Mouse (Mus musculus): ENCODE measurements around the gene Ncapd2. TPM values are rescaled to one million over a fixed set of nuclear protein-coding genes. Genes with fewer than 3 reads are reported as not detected.

Gene Ncapd2
- polyA plus RNA-seq, 1 experiment from 2014 or later = 56.7 TPM

DNA sequence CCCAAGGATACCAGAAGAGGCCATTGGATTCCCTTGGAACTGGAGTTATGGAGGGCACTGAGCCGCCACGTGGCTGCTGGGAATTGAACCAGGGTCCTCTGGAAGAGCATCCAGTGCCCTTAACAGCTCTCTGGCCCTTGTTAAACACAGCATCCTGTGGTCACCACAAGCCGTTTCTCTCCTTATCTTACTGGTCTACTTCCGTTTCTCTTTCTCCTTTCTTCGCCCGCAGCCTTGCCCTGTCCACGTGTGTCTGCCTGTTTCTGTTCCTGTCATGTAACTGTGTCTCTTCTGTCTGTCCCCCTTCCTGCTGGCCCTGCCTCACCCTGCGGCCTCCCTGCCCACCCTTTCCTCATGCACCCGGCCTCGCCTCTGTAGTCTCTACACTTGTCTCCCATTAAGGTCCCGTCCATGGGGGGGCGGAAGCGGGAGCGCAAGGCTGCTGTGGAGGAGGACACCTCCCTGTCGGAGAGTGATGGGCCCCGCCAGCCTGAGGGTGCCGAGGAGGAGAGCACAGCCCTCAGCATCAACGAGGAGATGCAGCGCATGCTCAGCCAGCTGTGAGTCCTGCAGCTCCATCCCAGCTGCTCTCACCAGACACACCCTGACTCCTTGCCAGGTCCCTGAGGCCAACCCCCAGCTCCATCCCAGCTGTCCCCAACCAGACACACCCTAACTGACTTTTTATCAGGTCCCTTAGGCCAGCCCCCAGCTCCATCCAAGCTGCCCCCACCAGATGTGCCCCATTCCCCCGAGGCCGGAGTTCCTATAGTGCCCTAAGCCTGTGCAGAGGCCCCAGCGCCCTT is 39.1 kb downstream of the Ncapd2 start:
- Histone ChIP-seq H3K27ac (no peak overlapping the region), H3K9ac (no peak overlapping the region; the same call in 1 of the 2 replicates), H3K4me1 (replicated peaks) (peaks cover 33% of the 10 kb centered on the region), H3K4me3 (no peak overlapping the region), H3K27me3 (no peaks in the 10 kb centered on the region), H3K9me3 (no peaks in the 10 kb centered on the region), H3K4me2 (no peak overlapping the region), H3K36me3 (peaks cover 59% of the 10 kb centered on the region)
- 83% methylated on average over 22 of the region's 22 CpGs for WGBS
- no peak for ATAC-seq (ENCODE audit: low FRiP score)

DNA sequence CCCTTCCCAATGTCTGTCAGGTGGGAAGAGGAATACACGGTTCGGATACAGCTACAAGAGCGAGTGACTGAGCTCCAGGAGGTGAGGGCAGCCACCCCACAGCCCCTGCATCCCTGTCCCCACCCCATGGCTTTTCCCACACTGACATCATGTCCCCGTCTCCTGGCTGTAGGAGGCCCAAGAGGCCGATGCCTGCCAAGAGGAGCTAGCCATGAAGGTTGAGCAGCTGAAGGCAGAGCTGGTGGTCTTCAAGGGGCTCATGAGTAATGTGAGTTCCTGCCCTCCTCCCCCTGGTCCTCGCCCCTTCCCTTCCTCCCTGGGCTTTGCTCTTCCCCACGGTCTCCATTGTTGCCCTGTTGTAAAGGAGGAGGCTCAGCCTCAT is 41.9 kb downstream of the Ncapd2 start:
- WGBS = 69% methylated on average over 6 of the region's 7 CpGs
- no peaks in the 10 kb centered on the region for H3K27me3 ChIP-seq
- peak overlapping the region; percentile 97 for H3K9ac ChIP-seq
- H3K4me2 ChIP-seq = no peak overlapping the region
- H3K4me1 ChIP-seq (replicated peaks) = peaks cover 50% of the 10 kb centered on the region
- ATAC-seq (ENCODE audit: low FRiP score) = no peak
- H3K9me3 ChIP-seq = no peaks in the 10 kb centered on the region
- no peak overlapping the region for H3K27ac ChIP-seq
- no peak overlapping the region for H3K4me3 ChIP-seq
- peaks cover 40% of the 10 kb centered on the region for H3K36me3 ChIP-seq

DNA sequence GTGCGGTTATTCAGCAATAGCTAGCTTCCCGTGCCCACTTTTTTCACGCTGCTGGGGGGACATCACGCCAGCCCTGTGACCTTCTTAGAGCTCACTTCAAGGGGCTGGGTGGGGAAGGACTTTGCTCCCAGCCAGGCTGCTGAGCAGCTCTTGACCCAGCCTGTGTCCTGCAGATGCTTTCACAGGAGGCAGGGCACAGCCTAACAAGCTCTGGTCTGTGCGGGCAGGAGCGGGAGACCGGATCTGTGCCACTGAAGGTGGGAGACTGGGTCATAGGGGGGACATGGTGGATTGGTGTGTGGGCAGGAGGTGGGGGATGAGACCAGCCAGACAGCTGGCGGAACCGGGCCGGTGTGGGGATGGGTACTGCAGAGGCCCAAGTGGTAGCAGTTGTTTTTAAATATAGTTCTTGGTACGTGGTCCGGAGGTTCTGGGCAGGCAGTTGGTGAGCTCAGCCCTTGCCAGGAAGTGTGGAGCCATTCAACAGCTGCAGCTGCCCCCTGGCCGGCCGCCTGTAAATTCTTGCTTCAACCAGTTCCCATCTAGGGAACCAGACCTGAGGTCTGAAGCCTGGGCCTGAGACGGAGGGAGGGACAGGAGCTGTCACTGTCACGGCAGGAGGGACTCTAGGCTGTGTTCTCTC is 42.5 kb downstream of the Ncapd2 start:
- Histone ChIP-seq H3K4me1 (replicated peaks) (peaks cover 53% of the 10 kb centered on the region), H3K9ac (peak overlapping the region; percentile 97)

DNA sequence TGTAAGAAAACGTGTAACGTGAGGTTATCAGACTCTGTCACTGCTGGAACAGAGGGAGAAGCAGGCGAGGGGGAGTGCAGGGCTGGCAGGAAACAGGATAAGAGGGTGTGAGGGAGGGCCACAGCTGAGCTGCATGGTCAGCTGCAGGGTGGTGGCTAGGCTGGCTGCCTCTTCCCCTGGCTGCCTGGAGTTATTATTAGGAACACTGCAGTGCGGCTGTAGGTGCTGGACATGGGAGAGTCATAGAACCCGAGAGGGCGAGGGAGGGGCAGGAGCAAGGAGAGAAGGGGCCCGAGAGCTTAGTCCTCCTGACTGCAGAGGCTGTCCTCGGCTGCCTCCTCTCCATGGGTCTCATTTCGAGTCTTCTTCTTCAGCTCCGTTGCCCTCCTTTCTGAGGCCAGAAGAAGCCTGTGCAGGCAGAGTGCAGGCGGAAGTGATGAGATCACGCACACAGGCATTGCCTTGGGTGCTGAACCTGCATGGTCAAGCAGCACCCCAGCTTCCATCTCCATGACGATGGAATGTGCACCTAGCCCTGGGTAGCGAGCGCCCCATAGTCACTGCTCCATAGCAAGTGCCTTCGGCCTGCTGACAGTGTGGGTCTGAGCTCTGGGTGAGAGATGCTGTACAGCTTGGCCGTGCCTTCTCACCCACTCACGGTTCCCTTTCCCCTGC is 43.1 kb downstream of the Ncapd2 start:
- peaks cover 53% of the 10 kb centered on the region for H3K4me1 ChIP-seq (replicated peaks)
- peak overlapping the region; percentile 95 for H3K4me2 ChIP-seq
- no peak for ATAC-seq (ENCODE audit: low FRiP score)
- H3K36me3 ChIP-seq = peaks cover 40% of the 10 kb centered on the region
- WGBS = 69% methylated on average over 18 of the region's 18 CpGs
- H3K27ac ChIP-seq = peak overlapping the region; percentile 26
- H3K9ac ChIP-seq = peak overlapping the region; percentile 97
- no peaks in the 10 kb centered on the region for H3K9me3 ChIP-seq
- H3K4me3 ChIP-seq = peak overlapping the region; percentile 8; the same call in 1 of the 2 replicates
- H3K27me3 ChIP-seq = no peaks in the 10 kb centered on the region

More for the DNA sequence above, 42.5 kb downstream of the Ncapd2 start:
- Histone ChIP-seq H3K27me3 (no peaks in the 10 kb centered on the region), H3K36me3 (peaks cover 42% of the 10 kb centered on the region), H3K9me3 (no peaks in the 10 kb centered on the region), H3K4me2 (peak overlapping the region; percentile 95), H3K27ac (peak overlapping the region; percentile 26), H3K4me3 (peak overlapping the region; percentile 8; the same call in 1 of the 2 replicates)
- no peak for ATAC-seq (ENCODE audit: low FRiP score)
- WGBS = 73% methylated on average over 16 of the region's 16 CpGs

DNA sequence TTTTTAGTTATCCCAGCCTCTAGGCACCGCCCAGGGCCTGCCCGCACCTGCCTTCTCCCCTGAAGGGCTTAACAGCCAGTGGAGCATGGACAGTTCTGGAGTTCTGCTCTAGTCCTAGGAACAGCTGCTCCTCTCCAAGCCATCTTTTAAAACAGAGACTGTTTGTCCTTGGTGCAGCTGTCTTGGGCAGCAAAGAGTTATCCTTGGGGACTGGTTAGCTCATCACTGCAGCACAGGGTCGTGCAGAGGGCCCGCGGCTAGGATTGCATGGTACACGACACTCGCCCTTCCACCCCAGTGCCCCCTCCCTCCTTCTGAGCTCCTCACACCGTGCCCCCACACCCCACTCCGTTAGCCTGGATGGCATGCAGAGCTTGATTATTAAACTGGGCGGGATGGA is 44.2 kb downstream of the Ncapd2 start:
- H3K4me3 ChIP-seq = peak overlapping the region; percentile 90
- no peaks in the 10 kb centered on the region for H3K27me3 ChIP-seq
- H3K36me3 ChIP-seq = peaks cover 32% of the 10 kb centered on the region
- peak overlapping the region; percentile 95 for H3K4me2 ChIP-seq
- no peak for ATAC-seq (ENCODE audit: low FRiP score)
- 35% methylated on average over 10 of the region's 10 CpGs for WGBS
- peak overlapping the region; percentile 44 for H3K27ac ChIP-seq
- H3K9me3 ChIP-seq = no peaks in the 10 kb centered on the region
- H3K9ac ChIP-seq = peak overlapping the region; percentile 97
- peaks cover 51% of the 10 kb centered on the region for H3K4me1 ChIP-seq (replicated peaks)

DNA sequence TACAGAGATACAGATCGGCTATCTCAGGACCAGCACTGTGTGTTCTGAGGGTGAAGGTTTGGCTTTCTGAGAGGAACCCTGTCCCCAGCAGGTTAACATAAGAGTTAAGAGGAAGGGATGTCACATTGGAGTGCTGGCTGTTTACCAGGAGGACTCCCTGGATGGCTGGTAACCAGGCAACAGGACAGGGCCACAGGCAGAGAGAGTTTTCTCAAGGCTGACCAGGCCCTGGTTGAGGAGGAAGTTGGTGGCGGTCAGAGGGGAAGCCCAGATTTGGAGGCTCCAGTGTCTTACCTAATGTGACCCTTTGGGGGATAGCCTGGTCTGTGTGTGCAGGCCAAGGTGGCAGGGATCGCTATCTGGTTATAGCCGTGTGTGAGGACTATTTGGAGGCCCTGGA is 44.7 kb downstream of the Ncapd2 start:
- no peaks in the 10 kb centered on the region for H3K27me3 ChIP-seq
- peaks cover 49% of the 10 kb centered on the region for H3K4me1 ChIP-seq (replicated peaks)
- no peaks in the 10 kb centered on the region for H3K9me3 ChIP-seq
- peak overlapping the region; percentile 95 for H3K4me2 ChIP-seq
- 70% methylated on average over 4 of the region's 4 CpGs for WGBS
- peaks cover 32% of the 10 kb centered on the region for H3K36me3 ChIP-seq
- H3K27ac ChIP-seq = peak overlapping the region; percentile 44
- ATAC-seq (ENCODE audit: low FRiP score) = no peak
- H3K9ac ChIP-seq = peak overlapping the region; percentile 97
- H3K4me3 ChIP-seq = peak overlapping the region; percentile 90

DNA sequence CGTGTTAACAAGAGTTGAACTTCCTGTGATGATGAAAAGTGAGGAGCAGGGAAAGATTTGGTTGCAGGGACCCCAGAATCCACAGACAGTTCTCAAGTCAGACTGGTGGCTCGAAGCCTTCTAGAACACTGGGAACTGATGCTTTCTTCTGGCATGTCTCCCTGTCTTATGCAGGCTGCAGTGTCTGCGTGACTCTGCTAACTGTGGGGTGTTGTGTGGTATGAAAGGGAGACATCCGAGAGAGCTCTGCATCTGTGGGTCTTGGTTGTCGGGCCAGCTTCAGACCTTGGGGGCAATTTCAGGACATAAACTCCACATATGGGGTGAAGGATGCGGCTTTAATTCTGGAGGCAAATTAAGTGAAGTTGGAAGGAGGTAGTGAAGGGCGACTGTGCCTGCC is 45.4 kb downstream of the Ncapd2 start:
- H3K9me3 ChIP-seq = no peaks in the 10 kb centered on the region
- H3K27ac ChIP-seq = no peak overlapping the region; the same call in 1 of the 2 replicates
- H3K4me2 ChIP-seq = peak overlapping the region; percentile 95
- H3K27me3 ChIP-seq = no peaks in the 10 kb centered on the region
- peak overlapping the region; percentile 90 for H3K4me3 ChIP-seq
- WGBS = 50% methylated on average over 7 of the region's 7 CpGs
- peaks cover 33% of the 10 kb centered on the region for H3K36me3 ChIP-seq
- no peak for ATAC-seq (ENCODE audit: low FRiP score)
- H3K9ac ChIP-seq = peak overlapping the region; percentile 97
- H3K4me1 ChIP-seq (replicated peaks) = peaks cover 49% of the 10 kb centered on the region

DNA sequence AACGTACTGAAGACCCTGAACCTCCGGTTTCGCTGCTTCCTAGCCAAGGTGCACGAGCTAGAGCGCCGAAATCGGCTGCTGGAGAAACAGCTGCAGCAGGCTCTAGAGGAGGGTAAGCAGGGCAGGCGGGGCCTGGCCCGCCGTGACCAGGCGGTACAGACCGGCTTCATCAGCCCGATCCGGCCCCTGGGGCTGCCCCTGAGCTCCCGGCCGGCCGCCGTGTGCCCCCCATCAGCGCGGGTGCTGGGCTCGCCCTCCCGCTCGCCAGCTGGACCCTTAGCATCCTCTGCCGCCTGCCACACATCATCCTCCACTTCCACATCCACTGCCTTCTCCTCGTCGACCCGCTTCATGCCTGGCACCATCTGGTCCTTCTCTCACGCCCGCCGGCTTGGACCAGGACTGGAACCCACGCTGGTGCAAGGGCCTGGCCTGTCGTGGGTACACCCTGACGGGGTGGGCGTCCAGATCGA is 46.0 kb downstream of the Ncapd2 start:
- Histone ChIP-seq H3K4me3 (peak overlapping the region; percentile 90), H3K9ac (peak overlapping the region; percentile 97), H3K27me3 (no peaks in the 10 kb centered on the region), H3K4me1 (replicated peaks) (peaks cover 49% of the 10 kb centered on the region), H3K27ac (peak overlapping the region; percentile 95), H3K9me3 (no peaks in the 10 kb centered on the region), H3K36me3 (peaks cover 38% of the 10 kb centered on the region), H3K4me2 (peak overlapping the region; percentile 95)
- peak; percentile 79 for ATAC-seq (ENCODE audit: low FRiP score)
- WGBS = under 1% methylated on average over 31 of the region's 35 CpGs

DNA sequence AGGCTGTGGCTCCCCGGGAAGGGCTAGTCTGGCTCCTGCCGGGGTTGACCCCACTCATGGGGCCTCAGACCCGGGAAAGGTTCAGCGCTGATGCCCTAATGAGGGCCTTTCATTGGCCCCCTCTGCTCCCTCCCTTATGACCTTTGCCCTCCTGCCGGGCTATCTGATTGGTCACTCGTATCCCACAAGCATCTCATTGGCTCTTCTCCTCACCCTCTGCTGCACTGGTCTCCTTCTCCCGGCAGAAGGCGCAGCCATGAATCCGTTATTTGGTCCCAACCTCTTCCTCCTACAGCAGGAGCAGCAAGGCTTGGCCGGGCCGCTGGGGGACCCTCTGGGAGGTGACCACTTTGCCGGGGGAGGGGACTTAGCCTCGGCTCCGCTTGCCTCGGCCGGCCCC is 46.5 kb downstream of the Ncapd2 start, which contains the start of gene Iffo1:
TSS of gene Iffo1 (plus strand) at position 241 of the 400 bp plus-strand sequence.
- H3K4me2 ChIP-seq = peak within 1 kb of the TSS; percentile 95
- 0% methylated on average over 16 of the region's 16 CpGs for WGBS
- H3K4me3 ChIP-seq = peak within 1 kb of the TSS; percentile 90
- H3K27ac ChIP-seq = peak within 1 kb of the TSS; percentile 95
- H3K36me3 ChIP-seq = peaks cover 42% of the 10 kb centered on the region
- H3K27me3 ChIP-seq = no peaks in the 10 kb centered on the region
- H3K9me3 ChIP-seq = no peaks in the 10 kb centered on the region
- peak; percentile 95 for ATAC-seq (ENCODE audit: low FRiP score)
- peaks cover 49% of the 10 kb centered on the region for H3K4me1 ChIP-seq (replicated peaks)
- peak within 1 kb of the TSS; percentile 97 for H3K9ac ChIP-seq

DNA sequence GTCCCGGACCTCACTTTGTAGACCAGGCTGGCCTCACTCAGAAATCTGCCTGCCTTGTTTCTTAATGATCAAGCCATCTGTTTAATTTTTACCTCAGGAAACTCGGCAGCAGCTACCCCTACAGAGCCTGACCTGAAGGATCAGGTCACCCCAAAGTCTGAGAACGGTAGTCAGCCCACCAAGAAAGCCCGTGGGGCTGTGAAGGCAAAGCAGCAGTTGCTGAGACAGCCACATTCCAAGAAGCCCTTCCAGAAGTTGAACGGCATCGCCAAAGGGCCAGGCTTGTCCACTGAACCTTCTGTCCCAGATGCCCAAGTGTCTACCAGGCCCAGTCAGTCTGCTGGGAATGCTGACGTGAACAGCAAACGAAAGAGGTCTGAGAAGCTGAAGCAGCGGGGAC is 47.6 kb downstream of the Ncapd2 start:
- Histone ChIP-seq H3K4me2 (no peak overlapping the region), H3K4me3 (no peak overlapping the region), H3K27ac (no peak overlapping the region; the same call in 1 of the 2 replicates), H3K4me1 (replicated peaks) (peaks cover 40% of the 10 kb centered on the region), H3K27me3 (no peaks in the 10 kb centered on the region), H3K9ac (no peak overlapping the region), H3K9me3 (no peaks in the 10 kb centered on the region), H3K36me3 (peaks cover 46% of the 10 kb centered on the region)
- ATAC-seq (ENCODE audit: low FRiP score) = no peak
- WGBS = 86% methylated on average over 9 of the region's 9 CpGs

DNA sequence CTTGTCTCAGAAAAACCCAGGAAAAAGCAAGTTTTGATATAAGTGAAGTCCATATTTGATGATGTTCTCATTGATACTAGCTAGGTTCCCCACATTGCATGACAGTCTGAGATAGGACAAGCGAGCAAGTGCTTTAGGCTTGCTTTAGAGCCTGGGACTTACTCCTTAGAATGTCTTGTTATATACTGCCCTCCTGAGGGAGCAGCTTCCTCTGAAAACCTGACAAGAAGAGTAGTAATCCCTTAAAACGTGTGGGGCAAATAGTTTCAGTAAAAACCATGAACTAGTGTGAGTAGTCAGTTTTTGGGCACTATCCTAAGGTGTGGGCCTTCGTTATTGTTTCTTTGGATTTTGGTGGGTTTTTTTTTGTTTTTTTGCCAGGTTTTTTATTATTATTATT is 48.4 kb downstream of the Ncapd2 start:
- Histone ChIP-seq H3K4me3 (no peak overlapping the region), H3K4me2 (no peak overlapping the region), H3K27me3 (no peaks in the 10 kb centered on the region), H3K4me1 (replicated peaks) (peaks cover 32% of the 10 kb centered on the region), H3K9me3 (no peaks in the 10 kb centered on the region), H3K27ac (no peak overlapping the region), H3K9ac (no peak overlapping the region), H3K36me3 (peaks cover 53% of the 10 kb centered on the region)
- WGBS = 85% methylated on average over 3 of the region's 3 CpGs
- ATAC-seq (ENCODE audit: low FRiP score) = no peak

DNA sequence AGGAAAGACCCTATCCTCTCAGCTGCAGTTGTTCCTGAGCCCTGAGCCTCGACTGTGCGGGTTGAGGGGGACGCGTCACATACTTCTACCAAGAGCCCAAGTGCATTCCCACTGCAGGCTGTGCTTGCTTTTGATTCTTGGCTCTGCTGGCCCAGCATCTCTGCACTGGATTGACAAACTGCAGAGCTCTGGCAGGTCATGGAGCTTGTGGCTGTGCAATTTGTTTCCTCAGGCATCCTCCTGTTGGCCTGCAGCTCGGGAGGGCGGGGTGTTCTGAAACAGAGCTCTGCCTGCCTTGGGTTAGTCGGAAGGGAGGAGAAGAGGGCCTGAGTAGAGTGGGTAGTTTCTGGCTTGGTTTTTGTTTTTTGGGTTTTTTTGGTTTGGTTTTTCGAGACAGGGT is 49.1 kb downstream of the Ncapd2 start:
- no peak overlapping the region for H3K4me3 ChIP-seq
- WGBS = 95% methylated on average over 8 of the region's 8 CpGs
- H3K9me3 ChIP-seq = no peaks in the 10 kb centered on the region
- H3K4me1 ChIP-seq (replicated peaks) = peaks cover 25% of the 10 kb centered on the region
- H3K27me3 ChIP-seq = no peaks in the 10 kb centered on the region
- H3K9ac ChIP-seq = no peak overlapping the region
- peaks cover 60% of the 10 kb centered on the region for H3K36me3 ChIP-seq
- ATAC-seq (ENCODE audit: low FRiP score) = no peak
- no peak overlapping the region for H3K4me2 ChIP-seq
- no peak overlapping the region for H3K27ac ChIP-seq

Measured in hindbrain, embryonic 13.5 days (tissue).